Mouse (Mus musculus): ENCODE data around the gene Guca1b. TPM values are rescaled to one million over a fixed set of nuclear protein-coding genes. Genes with fewer than 3 reads are reported as not detected.

Guca1b gene
- under 1 TPM; 0.47 TPM for total RNA-seq (2021)
- long read RNA-seq, experiment 1, result 0 reads
- long read RNA-seq, experiment 2, result 0 reads

- no peak for DNase-seq
These were observed at the start of gene Guca1b for GRCm38 (mm10) chr17:47385145-47385544. TSS of gene Guca1b (plus strand) at chr17:47385393.

- no peak for DNase-seq
These were observed 42.1 kb upstream of the Guca1b start for GRCm38 (mm10) chr17:47343121-47343520.

- DNase-seq, result no peak
These were observed 35.4 kb upstream of the Guca1b start for GRCm38 (mm10) chr17:47349721-47350319.

- peak; percentile 60 for DNase-seq
These were observed 25.2 kb upstream of the Guca1b start for GRCm38 (mm10) chr17:47359964-47360363.

GRCm38 (mm10) chr17:47361343-47361742, 23.9 kb upstream of the Guca1b start:
- no peak for DNase-seq

- peak; percentile 81 for DNase-seq
These were observed 16.6 kb upstream of the Guca1b start, which contains the start of gene Mrps10 for GRCm38 (mm10) chr17:47368401-47369086. TSS of gene Mrps10 (plus strand) at chr17:47368887.

- DNase-seq, result peak; percentile 23
These were observed 16.1 kb upstream of the Guca1b start for GRCm38 (mm10) chr17:47369087-47369443.

GRCm38 (mm10) chr17:47371451-47371850, 13.7 kb upstream of the Guca1b start:
- DNase-seq, result peak; percentile 60

GRCm38 (mm10) chr17:47373991-47374390, 11.2 kb upstream of the Guca1b start:
- DNase-seq, result no peak

- no peak for DNase-seq
These were observed 8.4 kb upstream of the Guca1b start for GRCm38 (mm10) chr17:47376779-47377280.

- no peak for DNase-seq
These were observed 7.1 kb upstream of the Guca1b start for GRCm38 (mm10) chr17:47378133-47378532.

- no peak for DNase-seq
These were observed 3.3 kb upstream of the Guca1b start for GRCm38 (mm10) chr17:47381917-47382316.

GRCm38 (mm10) chr17:47383266-47383665, 1.9 kb upstream of the Guca1b start:
- DNase-seq, result no peak

- DNase-seq, result no peak
These were observed 1.1 kb upstream of the Guca1b start for GRCm38 (mm10) chr17:47384064-47384463.

- DNase-seq, result peak; percentile 54
These were observed 1.5 kb downstream of the Guca1b start for GRCm38 (mm10) chr17:47386649-47387048.

- DNase-seq, result peak; percentile 17
These were observed 9.2 kb downstream of the Guca1b start for GRCm38 (mm10) chr17:47394223-47394869.

- DNase-seq, result peak; percentile 51
These were observed 10.3 kb downstream of the Guca1b start for GRCm38 (mm10) chr17:47395376-47395913.

- no peak for DNase-seq
These were observed 13.9 kb downstream of the Guca1b start for GRCm38 (mm10) chr17:47399091-47399490.

- no peak for DNase-seq
These were observed 15.3 kb downstream of the Guca1b start, which contains the start of gene Guca1a for GRCm38 (mm10) chr17:47400451-47400850. TSS of gene Guca1a (minus strand) at chr17:47400584.

- no peak for DNase-seq
These were observed 22.7 kb downstream of the Guca1b start for GRCm38 (mm10) chr17:47407717-47408557.

- peak; percentile 69 for DNase-seq
These were observed 23.3 kb downstream of the Guca1b start for GRCm38 (mm10) chr17:47408558-47408898.

Measured in gastrocnemius, postnatal 10 days (tissue).